Mouse (Mus musculus): ENCODE data around the gene Vmn2r23. TPM values are rescaled to one million over a fixed set of nuclear protein-coding genes. Genes with fewer than 3 reads are reported as not detected.

The Vmn2r23 gene
- polyA plus RNA-seq (2015; fragmentation: Illumina TruSeq; extraction: RNeasy Lipid Tissue Mini Kit (QIAGEN cat#74804); ENCODE audit: low read depth, low replicate concordance): not detected

DNA sequence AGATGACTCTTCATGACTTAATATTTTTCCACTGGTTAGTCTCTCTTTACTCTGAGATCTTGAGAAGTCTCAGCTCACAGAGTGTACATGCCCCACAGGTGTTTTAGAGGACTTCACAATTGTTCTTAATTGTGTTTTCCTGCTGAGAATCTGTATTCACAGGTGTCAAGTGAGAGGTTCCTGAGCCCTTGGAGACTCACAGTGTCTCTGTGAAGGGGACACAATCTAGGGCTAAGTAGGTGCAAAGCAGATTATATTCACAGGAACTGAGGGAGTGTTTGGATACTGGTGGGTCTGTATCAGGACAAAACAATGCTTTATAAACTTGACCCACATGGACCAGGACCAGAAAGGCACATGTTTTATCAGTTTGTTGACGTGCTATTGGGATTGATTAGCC is at the start of gene Vmn2r23:
Gene Vmn2r23 (plus strand): TSS at position 301 of the 400 bp plus-strand sequence.

DNA sequence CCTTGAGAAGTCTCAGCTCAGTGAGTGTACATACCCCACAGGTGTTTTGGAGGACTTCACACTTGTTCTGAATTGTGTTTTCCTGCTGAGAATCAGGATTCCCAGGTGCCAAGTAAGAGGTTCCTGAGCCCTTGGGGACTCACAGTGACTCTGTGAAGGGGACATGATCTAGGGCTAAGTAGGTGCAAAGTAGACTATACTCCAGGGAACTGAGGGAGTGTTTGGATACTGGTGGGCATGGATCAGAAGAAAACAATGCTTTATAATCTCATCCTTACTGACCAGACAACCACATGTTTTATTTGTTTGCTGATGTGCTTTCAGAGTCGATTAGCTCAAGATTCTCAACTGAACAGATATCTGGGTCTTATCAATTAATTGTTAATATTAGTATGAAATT is 76.1 kb downstream of the Vmn2r23 start, which contains the start of gene Vmn2r24:
Gene Vmn2r24 (plus strand): TSS at position 301 of the 400 bp plus-strand sequence.

Other genes starting within 250 kb of the Vmn2r23 start
- gene Vmn2r21, start 169.3 kb upstream of the Vmn2r23 start, polyA plus RNA-seq (2015; fragmentation: Illumina TruSeq; extraction: RNeasy Lipid Tissue Mini Kit (QIAGEN cat#74804); ENCODE audit: low read depth, low replicate concordance): not detected
- gene Vmn2r22, start 51.9 kb upstream of the Vmn2r23 start, polyA plus RNA-seq (2015; fragmentation: Illumina TruSeq; extraction: RNeasy Lipid Tissue Mini Kit (QIAGEN cat#74804); ENCODE audit: low read depth, low replicate concordance): not detected
- gene Vmn2r24, start 76.2 kb downstream of the Vmn2r23 start, polyA plus RNA-seq (2015; fragmentation: Illumina TruSeq; extraction: RNeasy Lipid Tissue Mini Kit (QIAGEN cat#74804); ENCODE audit: low read depth, low replicate concordance): not detected
- gene Vmn2r25, start 150.8 kb downstream of the Vmn2r23 start, polyA plus RNA-seq (2015; fragmentation: Illumina TruSeq; extraction: RNeasy Lipid Tissue Mini Kit (QIAGEN cat#74804); ENCODE audit: low read depth, low replicate concordance): not detected

Measured in brain, adult 10 weeks (tissue).